Mouse (Mus musculus) cerebellum, adult 9-11 months (tissue): Measurements from ENCODE around the gene Snrpb.

Source experiments
- DNase-seq: peaks from one replicate; pipeline ENCODE4 v3.0.0; 2022

Gene Snrpb

DNA sequence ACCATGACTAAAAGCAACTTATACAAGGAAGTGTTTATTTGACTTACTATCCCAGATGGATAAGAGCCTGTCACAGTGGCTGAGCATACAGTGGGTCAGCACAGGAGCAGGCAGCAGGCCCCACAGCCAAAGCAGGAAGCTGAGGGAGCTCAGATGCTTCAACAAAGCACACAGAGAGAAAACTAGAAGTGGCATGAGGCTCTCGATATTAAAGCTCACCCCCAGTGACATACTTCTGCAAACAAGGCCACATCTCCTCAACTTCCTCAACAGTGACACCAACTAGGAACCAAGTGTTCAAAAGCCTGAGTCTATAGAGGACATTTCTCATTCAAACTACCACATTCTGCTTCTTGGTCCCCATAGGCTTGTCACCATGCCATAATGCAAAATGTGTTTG is 49.5 kb downstream of the Snrpb start:
- no peak for DNase-seq

DNA sequence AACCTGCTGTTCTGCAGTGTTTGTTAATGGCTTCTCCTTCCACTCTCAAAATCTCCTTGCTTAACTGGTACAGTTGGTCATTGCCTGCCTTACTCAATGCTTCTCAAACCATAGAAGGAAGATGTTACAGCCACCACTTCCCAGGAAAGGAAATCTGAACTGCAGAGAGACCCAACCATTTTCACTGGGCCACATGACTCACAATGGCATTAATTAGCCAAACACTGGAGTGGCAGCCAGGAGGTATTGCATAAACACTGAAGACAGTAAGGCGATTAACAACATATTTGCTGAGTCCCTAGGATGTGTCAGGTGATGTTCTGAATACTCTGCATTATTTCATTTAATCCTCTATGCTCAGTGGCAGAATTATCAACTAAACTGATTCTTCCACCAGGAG is 53.1 kb downstream of the Snrpb start:
- no peak for DNase-seq

DNA sequence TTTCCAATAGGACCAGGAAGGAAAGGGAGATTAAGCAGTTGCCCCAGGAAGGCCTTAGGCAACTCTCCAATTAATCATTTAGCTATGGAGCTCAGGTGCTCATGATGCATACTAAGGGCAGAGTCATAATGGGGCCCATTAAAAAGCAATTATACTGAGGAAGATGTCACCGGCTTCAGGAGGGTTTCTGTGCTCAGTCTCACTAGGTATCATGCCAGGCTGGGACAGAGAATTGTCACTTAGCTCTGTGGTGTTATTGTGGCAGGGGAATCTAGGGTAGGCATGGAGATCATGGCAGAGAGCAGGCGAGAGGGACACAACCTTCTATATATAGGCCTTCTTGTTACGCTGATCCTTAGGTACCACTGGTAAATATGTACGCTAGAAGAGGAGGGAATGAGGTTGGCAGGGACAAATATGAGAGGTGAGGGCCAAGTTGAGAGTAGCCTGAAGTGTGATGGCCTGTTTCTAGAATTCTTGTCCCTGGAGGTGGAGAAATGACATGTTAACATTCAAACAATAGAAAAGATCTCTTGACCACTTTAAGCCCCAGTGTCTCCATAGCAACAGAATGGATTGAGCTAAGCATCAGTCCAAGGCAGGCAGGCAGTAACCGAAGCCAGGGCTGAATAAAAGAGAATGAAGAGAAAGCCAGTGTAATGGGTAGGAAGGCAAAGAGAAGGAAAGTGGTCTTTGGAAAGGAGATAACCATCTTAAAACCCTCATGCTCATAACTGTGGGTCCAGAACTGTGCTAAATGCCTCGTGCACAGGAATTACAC is 53.7 kb downstream of the Snrpb start:
- DNase-seq: no peak
